Mouse (Mus musculus) lung, adult 18-20 months (tissue): ENCODE data around the gene Ttc34.

Source experiments
- DNase-seq, 2 experiments: peaks; one replicate each; pipeline ENCODE4 v3.0.0; 2022; ENCODE audit warnings: mixed read lengths in 2 of 2

Gene Ttc34

DNA sequence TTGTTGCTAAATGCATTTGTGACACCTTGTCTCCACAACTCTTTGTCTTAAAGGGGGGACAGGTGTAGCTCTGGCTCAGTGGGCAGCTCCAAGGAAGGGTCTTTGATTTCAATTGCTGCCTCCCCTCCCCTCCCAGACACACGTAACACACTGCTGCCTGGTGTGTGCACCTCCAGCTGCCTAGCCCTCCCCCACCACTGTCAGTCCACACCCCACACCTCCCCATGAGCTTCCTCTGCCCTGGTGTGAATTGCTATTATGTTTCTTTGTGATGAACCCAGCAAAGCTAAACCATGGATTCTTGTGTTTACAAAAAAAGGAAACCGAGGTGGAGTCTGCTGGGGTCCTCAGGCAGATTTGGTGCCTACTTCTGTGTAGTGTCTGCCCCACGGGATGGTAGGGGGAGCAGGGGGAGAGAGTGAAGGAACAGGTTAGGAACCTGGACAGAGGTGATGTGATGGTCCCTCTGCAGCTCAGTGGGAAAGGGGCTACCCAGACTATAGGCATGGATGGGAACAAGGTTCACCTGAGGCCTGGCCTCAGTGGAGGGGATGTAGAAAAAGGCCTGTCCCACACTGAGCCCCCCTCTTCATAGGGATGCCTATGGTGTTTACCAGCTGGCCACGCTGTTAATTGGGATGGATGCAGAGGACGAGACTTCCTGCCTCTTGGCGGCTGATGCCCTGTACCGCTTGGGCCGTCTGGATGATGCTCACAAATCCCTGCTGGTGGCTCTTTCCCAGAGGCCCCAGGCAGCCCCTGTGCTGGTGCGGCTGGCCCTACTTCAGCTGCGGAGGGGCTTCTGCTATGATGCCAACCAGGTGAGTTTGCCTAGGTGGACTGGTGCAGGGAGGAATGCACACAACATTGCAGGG is 20.3 kb downstream of the Ttc34 start:
- no peak for DNase-seq

DNA sequence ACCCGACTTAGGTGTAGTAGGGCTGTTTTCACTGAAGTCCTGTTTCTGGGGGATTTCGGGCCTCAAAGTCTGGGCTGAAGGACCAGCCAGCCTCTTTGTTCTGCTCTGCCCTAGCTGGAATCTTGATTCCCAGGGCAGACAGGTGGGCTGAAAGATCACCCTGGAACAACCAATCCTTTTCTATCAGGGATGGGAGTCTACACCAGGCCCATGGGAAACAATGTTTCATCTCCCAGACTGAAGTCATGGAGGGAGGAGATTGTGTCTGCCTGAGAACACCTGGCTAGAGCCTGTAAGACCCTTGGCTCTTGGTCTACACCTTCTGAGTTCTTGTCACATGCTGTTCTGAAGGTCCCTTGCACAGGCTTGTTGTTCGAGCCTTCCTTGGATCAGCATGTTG is 21.3 kb downstream of the Ttc34 start:
- no peak for DNase-seq

DNA sequence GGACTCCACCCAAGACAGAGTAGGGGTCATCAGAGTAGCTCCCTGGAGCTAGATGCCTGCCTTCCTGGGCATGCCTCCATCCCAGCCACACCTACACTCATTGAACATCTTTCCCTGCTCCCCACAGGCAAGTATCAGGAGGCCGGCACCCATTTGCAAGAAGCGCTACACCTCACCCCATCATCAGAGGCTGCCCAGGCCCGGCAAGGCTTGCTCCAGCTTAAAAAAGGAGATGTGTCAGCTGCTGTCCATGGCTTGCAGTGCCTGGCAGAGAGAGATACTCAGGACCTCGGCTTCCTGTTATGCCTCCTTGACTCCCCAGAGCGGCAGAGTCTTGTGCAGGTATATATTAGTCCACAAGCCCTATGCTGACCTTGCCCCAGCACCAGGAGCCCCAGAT is 24.7 kb downstream of the Ttc34 start:
- no peak for DNase-seq

DNA sequence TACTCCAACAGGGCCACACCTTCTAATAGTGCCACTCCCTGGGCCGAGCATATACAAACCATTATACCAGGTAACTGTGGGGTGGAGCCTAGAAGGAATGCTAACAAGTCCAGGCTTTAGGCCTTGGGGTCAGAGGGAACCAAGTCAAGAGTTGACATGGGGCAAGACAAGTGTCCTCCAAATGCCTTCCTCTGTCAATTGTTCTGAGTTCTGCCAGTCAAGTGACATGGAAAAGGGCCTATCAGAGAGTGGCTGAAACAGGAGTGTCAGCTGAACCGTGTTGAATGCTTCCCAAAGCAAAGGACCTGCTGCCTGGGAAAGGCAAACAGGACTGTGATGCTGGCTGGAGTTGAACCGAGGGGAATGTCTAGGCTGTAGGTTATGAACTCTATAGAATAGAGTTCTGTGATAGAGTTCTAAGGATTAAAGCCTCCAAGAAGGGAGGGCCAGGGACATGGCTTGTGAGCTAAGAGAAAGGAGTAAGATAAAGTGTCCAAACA is 26.2 kb downstream of the Ttc34 start:
- peak; percentile 33 to 51 for DNase-seq

DNA sequence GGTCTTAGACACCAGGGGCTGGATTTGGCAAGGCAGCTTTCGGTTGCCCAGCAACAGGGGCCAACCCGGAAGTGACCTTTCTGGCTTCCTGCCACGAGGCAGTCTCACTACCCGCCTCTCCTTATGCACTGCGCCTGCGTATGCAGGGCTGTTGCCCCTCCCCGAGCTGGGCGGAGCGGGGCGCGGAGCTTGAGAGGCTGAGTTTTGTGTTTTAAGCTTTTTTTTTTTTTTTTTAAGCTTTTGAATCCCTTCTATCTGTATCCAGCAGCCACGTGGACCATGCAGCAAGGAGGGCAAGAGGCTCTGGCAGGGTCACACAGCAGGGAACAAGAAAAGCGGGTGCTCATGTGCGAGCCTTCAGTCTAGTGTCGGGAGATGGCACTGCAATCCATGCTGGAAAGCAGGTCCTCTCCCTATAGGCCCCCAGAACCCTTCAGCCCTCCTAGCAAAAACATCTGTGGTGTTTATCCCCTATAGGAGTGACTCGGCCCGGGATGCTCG is 27.1 kb downstream of the Ttc34 start:
- DNase-seq = peak; percentile 90 to 94

GRCm38 (mm10) chr4:154864961-154865760 is 27.9 kb downstream of the Ttc34 start:
- no peak for DNase-seq

DNA sequence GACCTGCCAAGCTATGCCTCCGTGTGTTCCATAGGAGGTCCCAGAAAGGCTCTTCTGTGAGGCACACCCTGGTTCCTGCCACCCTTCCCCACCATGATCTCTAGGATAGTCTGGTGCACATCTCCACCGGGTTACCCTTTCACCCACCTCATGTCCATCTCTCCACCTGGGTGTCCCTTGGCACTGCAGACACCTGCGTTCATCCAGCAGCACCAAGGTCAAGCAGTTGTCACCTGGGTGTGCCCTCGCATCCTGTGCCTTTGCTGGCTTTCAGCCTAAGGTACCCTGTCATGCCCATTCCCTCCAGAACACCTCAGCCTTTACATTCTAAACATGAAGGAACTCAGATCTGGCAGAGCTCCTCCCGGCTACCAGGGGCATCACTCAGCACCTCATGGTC is 29.1 kb downstream of the Ttc34 start:
- DNase-seq = no peak

DNA sequence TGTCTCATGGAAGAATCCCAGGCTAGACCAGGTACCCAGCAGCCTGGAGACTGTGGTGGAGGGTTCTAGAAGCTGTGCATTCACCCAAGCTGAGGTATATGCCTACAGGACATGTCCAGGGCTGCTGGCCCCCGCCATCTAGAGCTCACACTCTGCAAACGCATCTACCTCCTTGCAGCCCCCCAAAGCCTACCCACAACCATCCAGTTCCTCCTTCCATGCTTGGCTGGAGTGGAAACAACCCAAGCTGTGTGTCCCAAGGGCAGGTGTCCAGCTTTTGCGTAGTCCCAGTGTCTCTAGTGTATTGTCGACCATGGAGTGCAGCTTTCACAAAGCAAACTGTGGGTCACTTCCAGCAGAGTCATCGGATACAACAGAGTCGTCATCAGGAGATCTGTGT is 30.0 kb downstream of the Ttc34 start:
- no peak for DNase-seq

GRCm38 (mm10) chr4:154869440-154869839 is 32.2 kb downstream of the Ttc34 start, which contains the start of gene Mmel1:
Gene Mmel1 (plus strand): TSS chr4:154869585.
- DNase-seq = no peak

GRCm38 (mm10) chr4:154870721-154871120 is 33.5 kb downstream of the Ttc34 start:
- no peak for DNase-seq

- DNase-seq = no peak
Observed at GRCm38 (mm10) chr4:154871757-154872251, 34.5 kb downstream of the Ttc34 start.

DNA sequence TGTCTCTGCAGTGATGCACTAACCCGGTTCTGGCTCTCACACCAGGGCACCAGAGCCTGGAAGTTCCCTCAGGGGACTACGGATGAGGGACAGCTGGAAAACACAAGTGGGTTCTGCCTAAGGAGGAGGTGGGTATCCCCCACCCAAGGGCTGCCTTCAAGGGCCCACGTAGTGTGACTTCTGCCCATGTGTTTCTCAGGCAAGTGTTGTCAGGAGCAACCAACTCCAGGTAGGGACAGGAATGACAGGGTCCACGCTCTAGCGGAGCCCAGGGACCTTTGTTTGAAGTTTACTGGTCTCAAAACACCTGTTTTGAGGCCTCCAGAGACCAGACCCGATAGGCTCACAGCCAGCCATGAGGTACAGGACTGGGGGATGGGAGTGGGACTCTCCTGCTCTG is 35.9 kb downstream of the Ttc34 start:
- no peak for DNase-seq

- DNase-seq = peak; percentile 90 to 93
Observed at GRCm38 (mm10) chr4:154877864-154878548, 40.7 kb downstream of the Ttc34 start.

GRCm38 (mm10) chr4:154880730-154881129 is 43.5 kb downstream of the Ttc34 start:
- no peak for DNase-seq

DNA sequence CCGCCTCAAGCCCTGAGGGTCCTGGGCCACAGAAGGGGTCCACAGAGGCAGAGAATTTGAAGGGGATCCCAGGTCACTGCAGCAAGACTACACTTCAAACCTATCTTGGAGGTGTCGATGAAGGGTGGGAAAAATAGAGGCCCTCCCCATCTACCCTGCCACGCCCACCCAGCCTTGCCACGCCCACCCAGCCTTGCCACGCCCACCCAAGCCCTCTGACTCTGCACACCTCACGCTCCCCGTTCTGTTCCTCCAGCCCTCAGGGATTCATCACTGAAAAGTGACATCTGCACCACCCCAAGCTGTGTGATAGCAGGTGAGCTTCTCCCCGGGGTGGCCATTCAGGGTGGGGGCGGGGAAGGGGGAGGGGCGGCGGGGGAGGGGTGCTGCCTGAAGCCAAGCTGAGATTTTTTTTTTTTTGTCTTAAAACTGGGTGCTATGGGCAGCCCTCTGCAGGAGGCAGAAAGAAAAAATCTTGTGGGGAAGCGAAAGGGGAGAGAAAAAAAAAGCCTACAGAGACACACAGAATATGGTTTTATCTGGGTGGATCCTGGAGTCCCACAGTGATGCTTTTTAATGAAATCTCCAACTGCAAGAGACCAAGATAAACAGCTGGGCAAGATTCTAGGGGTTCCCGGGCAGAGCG is 44.9 kb downstream of the Ttc34 start:
- DNase-seq = no peak

GRCm38 (mm10) chr4:154885416-154885815 is 48.2 kb downstream of the Ttc34 start:
- no peak for DNase-seq

GRCm38 (mm10) chr4:154886876-154887592 is 49.8 kb downstream of the Ttc34 start:
- DNase-seq = no peak

- no peak for DNase-seq
Observed at GRCm38 (mm10) chr4:154887593-154888250, 50.5 kb downstream of the Ttc34 start.

DNA sequence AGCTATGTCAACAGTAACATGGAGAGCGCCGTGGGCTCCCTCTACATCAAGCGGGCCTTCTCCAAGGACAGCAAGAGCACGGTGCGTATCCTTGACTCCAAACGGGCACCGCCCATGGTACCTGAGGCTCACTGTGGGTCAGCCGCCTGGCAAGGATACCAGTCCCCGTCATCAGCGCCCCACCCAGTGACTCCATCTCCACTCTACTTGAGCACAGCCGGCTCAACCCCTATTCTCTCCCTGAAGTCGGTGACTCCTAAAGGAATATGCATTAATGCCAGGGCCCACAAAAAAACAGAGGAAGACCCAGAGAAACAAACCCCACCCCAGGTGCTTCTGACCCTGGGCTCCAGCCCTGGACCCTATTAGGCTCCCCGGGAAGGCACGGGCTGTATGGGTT is 53.6 kb downstream of the Ttc34 start:
- peak in 1 of 2 experiments; percentile 35 for DNase-seq

GRCm38 (mm10) chr4:154895549-154895948 is 58.3 kb downstream of the Ttc34 start:
- DNase-seq = no peak
